Mouse (Mus musculus) 3134 (cell line): ENCODE measurements at regions not wholly inside any gene's neighbourhood (a gene's known extent, or its start where the extent isn't known, plus 50 kb on each side); places are given as distances from the start of the nearest gene placed in this dataset.

Source experiments
- DNase-seq: peaks from one replicate; pipeline ENCODE4 v3.0.0-alpha.2; 2011; ENCODE audit warnings: low spot score; ENCODE audit not compliant: insufficient read length; ENCODE audit errors: extremely low read depth

- DNase-seq, result no peak
Measured at GRCm38 (mm10) chr13:70910934-70911333, 69.3 kb upstream of the Adamts16 start.

- no peak for DNase-seq
Measured at GRCm38 (mm10) chr13:70904834-70905233, 63.2 kb upstream of the Adamts16 start.

- no peak for DNase-seq
Measured at GRCm38 (mm10) chr13:70903831-70904230, 62.2 kb upstream of the Adamts16 start.

- no peak for DNase-seq
Measured at GRCm38 (mm10) chr13:70903150-70903549, 61.5 kb upstream of the Adamts16 start.

GRCm38 (mm10) chr13:70902727-70903126 lies 61.1 kb upstream of the Adamts16 start:
- peak; percentile 11 for DNase-seq

GRCm38 (mm10) chr13:70891634-70892033 lies 50.0 kb upstream of the Adamts16 start:
- DNase-seq, result no peak
